Mouse (Mus musculus) stomach, embryonic 15.5 days (tissue): ENCODE results near the gene Lrrc52. TPM values are rescaled to one million over a fixed set of nuclear protein-coding genes. Genes with fewer than 3 reads are reported as not detected.

Experiments
- ATAC-seq: fragments of 200-750 bp; cut with Nextera tagmentation; 2 replicates; pipeline ENCODE4 v1.8.0; 2017; ENCODE audit warnings: low read depth, moderate number of reproducible peaks, moderate TSS enrichment; ENCODE audit not compliant: insufficient read depth, low FRiP score
- H3K27ac ChIP-seq: fragments of 300-500 bp; sonication (generic); 2 replicates; pipeline ENCODE4 v1.5.1; 2015; ENCODE audit warnings: mild to moderate bottlenecking, inconsistent platforms
- H3K27me3 ChIP-seq: fragments of 300-500 bp; sonication (generic); replicated peaks from 2 replicates; pipeline ENCODE4 v1.6.1; 2015; ENCODE audit warnings: inconsistent platforms
- H3K36me3 ChIP-seq: fragments of 300-500 bp; sonication (generic); 2 replicates; pipeline ENCODE4 v1.6.1; 2015; ENCODE audit warnings: inconsistent platforms
- H3K4me1 ChIP-seq: fragments of 300-500 bp; sonication (generic); 2 replicates; pipeline ENCODE4 v1.6.1; 2015; ENCODE audit warnings: inconsistent platforms
- H3K4me2 ChIP-seq: fragments of 300-500 bp; sonication (generic); 2 replicates; pipeline ENCODE4 v1.6.1; 2015; ENCODE audit warnings: mild to moderate bottlenecking, inconsistent platforms
- H3K4me3 ChIP-seq: fragments of 300-500 bp; sonication (generic); replicated peaks from 2 replicates; pipeline ENCODE4 v1.5.1; 2015; ENCODE audit warnings: inconsistent platforms
- H3K9ac ChIP-seq: fragments of 300-500 bp; sonication (generic); 2 replicates; pipeline ENCODE4 v1.6.1; 2015; ENCODE audit warnings: inconsistent platforms
- H3K9me3 ChIP-seq: fragments of 300-500 bp; sonication (generic); 2 replicates; pipeline ENCODE4 v1.6.1; 2016; ENCODE audit warnings: inconsistent platforms
- WGBS: fragments of 180-500 bp; shearing (Covaris S2); methylation state at CpG from one replicate; pipeline ENCODE4 v1.1.7; 2015; 5-methylcytosine and 5-hydroxymethylcytosine counted together
- polyA plus RNA-seq: library from polyadenylated mRNA; unstranded; fragments of >200 nt; fragmentation: Nextera tagmentation; extraction: Ambion mirVana; gene quantifications from 2 replicates; pipeline ENCODE4 v1.2.1, GENCODE M21; 2015

Gene Lrrc52
- polyA plus RNA-seq, 1 experiment from 2014 or later, result 0.12 TPM

- Histone ChIP-seq H3K4me2 (no peak overlapping the region), H3K4me3 (no peak overlapping the region), H3K27ac (no peak overlapping the region), H3K9me3 (no peaks in the 10 kb centered on the region), H3K27me3 (no peaks in the 10 kb centered on the region), H3K4me1 (no peaks in the 10 kb centered on the region), H3K9ac (no peak overlapping the region), H3K36me3 (no peaks in the 10 kb centered on the region)
- WGBS, result 34% methylated on average over 5 of the region's 5 CpGs
- ATAC-seq, result no peak
Observed at GRCm38 (mm10) chr1:167467916-167468315, 1.3 kb upstream of the Lrrc52 start.

GRCm38 (mm10) chr1:167457311-167457710, 9.3 kb downstream of the Lrrc52 start:
- Histone ChIP-seq H3K4me1 (no peaks in the 10 kb centered on the region), H3K9me3 (no peaks in the 10 kb centered on the region), H3K36me3 (no peaks in the 10 kb centered on the region), H3K4me2 (no peak overlapping the region), H3K9ac (no peak overlapping the region), H3K27ac (no peak overlapping the region), H3K4me3 (no peak overlapping the region), H3K27me3 (no peaks in the 10 kb centered on the region)
- no peak for ATAC-seq
- WGBS, result 60% methylated on average over 3 of the region's 3 CpGs

- Histone ChIP-seq H3K36me3 (no peaks in the 10 kb centered on the region), H3K27ac (no peak overlapping the region), H3K9ac (no peak overlapping the region), H3K4me1 (no peaks in the 10 kb centered on the region), H3K4me2 (no peak overlapping the region), H3K9me3 (no peaks in the 10 kb centered on the region), H3K4me3 (no peak overlapping the region), H3K27me3 (no peaks in the 10 kb centered on the region)
- ATAC-seq, result no peak
- WGBS, result 80% methylated on average over 3 of the region's 3 CpGs
Observed at GRCm38 (mm10) chr1:167453048-167453447, 13.5 kb downstream of the Lrrc52 start.

GRCm38 (mm10) chr1:167452456-167452855, 14.1 kb downstream of the Lrrc52 start:
- no peaks in the 10 kb centered on the region for H3K4me1 ChIP-seq
- H3K9me3 ChIP-seq, result no peaks in the 10 kb centered on the region
- no peak overlapping the region for H3K27ac ChIP-seq
- ATAC-seq, result no peak
- H3K27me3 ChIP-seq, result no peaks in the 10 kb centered on the region
- H3K36me3 ChIP-seq, result no peaks in the 10 kb centered on the region
- WGBS, result 69% methylated on average over 6 of the region's 6 CpGs
- no peak overlapping the region for H3K4me2 ChIP-seq
- no peak overlapping the region for H3K4me3 ChIP-seq
- H3K9ac ChIP-seq, result no peak overlapping the region

GRCm38 (mm10) chr1:167448598-167448997, 18.0 kb downstream of the Lrrc52 start:
- Histone ChIP-seq H3K27me3 (no peaks in the 10 kb centered on the region), H3K36me3 (no peaks in the 10 kb centered on the region), H3K4me1 (no peaks in the 10 kb centered on the region), H3K27ac (no peak overlapping the region), H3K9ac (no peak overlapping the region), H3K4me2 (no peak overlapping the region), H3K9me3 (no peaks in the 10 kb centered on the region), H3K4me3 (no peak overlapping the region)
- WGBS, result 29% methylated on average over 7 of the region's 7 CpGs
- no peak for ATAC-seq

GRCm38 (mm10) chr1:167448088-167448487, 18.5 kb downstream of the Lrrc52 start:
- no peaks in the 10 kb centered on the region for H3K36me3 ChIP-seq
- H3K27me3 ChIP-seq, result no peaks in the 10 kb centered on the region
- ATAC-seq, result no peak
- no peak overlapping the region for H3K4me3 ChIP-seq
- 51% methylated on average over 6 of the region's 6 CpGs for WGBS
- H3K4me1 ChIP-seq, result no peaks in the 10 kb centered on the region
- H3K4me2 ChIP-seq, result no peak overlapping the region
- no peak overlapping the region for H3K27ac ChIP-seq
- no peak overlapping the region for H3K9ac ChIP-seq
- H3K9me3 ChIP-seq, result no peaks in the 10 kb centered on the region

GRCm38 (mm10) chr1:167446516-167446915, 20.1 kb downstream of the Lrrc52 start:
- H3K4me1 ChIP-seq, result no peaks in the 10 kb centered on the region
- H3K9ac ChIP-seq, result no peak overlapping the region
- 82% methylated on average over 6 of the region's 6 CpGs for WGBS
- no peak overlapping the region for H3K27ac ChIP-seq
- no peaks in the 10 kb centered on the region for H3K9me3 ChIP-seq
- no peak overlapping the region for H3K4me2 ChIP-seq
- 0 out of 2 replicates have a peak, but pooled peaks have one; percentile 27 for ATAC-seq
- no peaks in the 10 kb centered on the region for H3K27me3 ChIP-seq
- no peaks in the 10 kb centered on the region for H3K36me3 ChIP-seq
- no peak overlapping the region for H3K4me3 ChIP-seq

GRCm38 (mm10) chr1:167445167-167445566, 21.4 kb downstream of the Lrrc52 start:
- no peak overlapping the region for H3K4me2 ChIP-seq
- H3K27ac ChIP-seq, result no peak overlapping the region
- no peak overlapping the region for H3K4me3 ChIP-seq
- ATAC-seq, result no peak
- no peaks in the 10 kb centered on the region for H3K9me3 ChIP-seq
- 73% methylated on average over 4 of the region's 4 CpGs for WGBS
- H3K27me3 ChIP-seq, result no peaks in the 10 kb centered on the region
- H3K9ac ChIP-seq, result no peak overlapping the region
- H3K36me3 ChIP-seq, result no peaks in the 10 kb centered on the region
- H3K4me1 ChIP-seq, result no peaks in the 10 kb centered on the region

GRCm38 (mm10) chr1:167438231-167438885, 28.2 kb downstream of the Lrrc52 start:
- Histone ChIP-seq H3K4me1 (no peaks in the 10 kb centered on the region), H3K36me3 (no peaks in the 10 kb centered on the region), H3K4me2 (no peak overlapping the region), H3K27ac (no peak overlapping the region), H3K27me3 (no peaks in the 10 kb centered on the region), H3K9me3 (no peaks in the 10 kb centered on the region), H3K9ac (no peak overlapping the region), H3K4me3 (no peak overlapping the region)
- 68% methylated on average over 9 of the region's 9 CpGs for WGBS
- no peak for ATAC-seq

GRCm38 (mm10) chr1:167437091-167437490, 29.5 kb downstream of the Lrrc52 start:
- ATAC-seq, result no peak
- Histone ChIP-seq H3K9ac (no peak overlapping the region), H3K4me3 (no peak overlapping the region), H3K9me3 (no peaks in the 10 kb centered on the region), H3K4me1 (no peaks in the 10 kb centered on the region), H3K27me3 (no peaks in the 10 kb centered on the region), H3K27ac (no peak overlapping the region), H3K4me2 (no peak overlapping the region), H3K36me3 (no peaks in the 10 kb centered on the region)
- 82% methylated on average over 7 of the region's 7 CpGs for WGBS

- Histone ChIP-seq H3K27ac (no peak overlapping the region), H3K4me1 (no peaks in the 10 kb centered on the region), H3K27me3 (no peaks in the 10 kb centered on the region), H3K9me3 (no peaks in the 10 kb centered on the region), H3K9ac (no peak overlapping the region), H3K4me3 (no peak overlapping the region), H3K36me3 (no peaks in the 10 kb centered on the region), H3K4me2 (no peak overlapping the region)
- ATAC-seq, result no peak
- 79% methylated on average over 7 of the region's 7 CpGs for WGBS
Observed at GRCm38 (mm10) chr1:167436186-167436975, 30.2 kb downstream of the Lrrc52 start.

- H3K9me3 ChIP-seq, result no peaks in the 10 kb centered on the region
- no peak for ATAC-seq
Observed at GRCm38 (mm10) chr1:167434931-167435330, 31.6 kb downstream of the Lrrc52 start.

More at GRCm38 (mm10) chr1:167434931-167435330, 31.6 kb downstream of the Lrrc52 start:
- no peak overlapping the region for H3K4me3 ChIP-seq
- WGBS, result 79% methylated on average over 4 of the region's 4 CpGs
- H3K4me1 ChIP-seq, result no peaks in the 10 kb centered on the region
- no peaks in the 10 kb centered on the region for H3K27me3 ChIP-seq
- no peak overlapping the region for H3K27ac ChIP-seq
- H3K4me2 ChIP-seq, result no peak overlapping the region
- H3K9ac ChIP-seq, result no peak overlapping the region
- H3K36me3 ChIP-seq, result no peaks in the 10 kb centered on the region
